ENCODE assay signal across 13 mouse cellular contexts in the genomic region with DNA sequence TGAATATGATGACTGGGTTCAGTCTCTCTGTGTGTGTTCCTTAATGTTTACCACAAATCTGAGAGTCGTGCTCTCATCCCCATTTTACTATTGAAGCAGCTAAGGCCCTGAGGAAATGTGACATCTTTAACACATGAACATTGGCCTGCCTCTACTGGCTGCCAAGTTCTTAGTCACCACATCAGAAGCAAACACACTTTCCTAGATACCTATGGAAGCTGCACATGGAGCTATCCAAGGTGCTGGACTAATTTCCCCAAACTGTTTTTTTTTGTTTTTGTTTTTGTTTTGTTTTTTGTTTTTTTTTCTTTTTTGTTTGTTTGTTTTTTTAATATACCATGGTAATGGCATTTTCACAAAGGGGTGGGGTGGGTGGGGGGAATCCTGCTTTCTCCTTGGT.
DNase-seq lines count a peak whose midpoint lies in the region; ATAC-seq and TF ChIP-seq lines count a peak whose summit lies in the region.
"Had no signal": no experiment of that assay in that cellular context is flagged by ENCODE, and none has a peak within 500 bp of the region (broad histone marks: within the 10 kb centered on the region; RNA-seq: fewer than 3 reads in every experiment).

No protein-coding gene starts in this region.

- 43% methylated on average over 1 of the region's 1 CpGs for WGBS in heart, postnatal 0 days

- no peaks in the 10 kb centered on the region for H3K36me3 ChIP-seq in heart, postnatal 0 days (replicated peaks; ENCODE audit: control insufficient read depth, insufficient read depth, low read length)
- H3K36me3 ChIP-seq: intestine, embryonic 15.5 days had no signal

- no peak for ATAC-seq in heart, postnatal 0 days (ENCODE audit: insufficient read depth, low read depth)
- ATAC-seq: intestine, embryonic 15.5 days had no signal

- no peaks in the 10 kb centered on the region for H3K27me3 ChIP-seq in heart, postnatal 0 days (ENCODE audit: control insufficient read depth, insufficient read depth, low read length)
- H3K27me3 ChIP-seq: intestine, embryonic 15.5 days had no signal

- H3K4me3 ChIP-seq in heart, postnatal 0 days (ENCODE audit: low read depth, low read length): no peak overlapping the region
- H3K4me3 ChIP-seq: intestine, embryonic 15.5 days; megakaryocyte, embryonic 14.5 days had no signal

- intact Hi-C loops in left cerebral cortex, postnatal 4 days (cut with DNase I): no loop called here

- H3K4me1 ChIP-seq in heart, postnatal 0 days (ENCODE audit: control insufficient read depth, insufficient read depth): peaks cover 14% of the 10 kb centered on the region

- peak; percentile 26 for DNase-seq in heart, postnatal 0 days (ENCODE audit: low spot score)
- DNase-seq in heart, adult 9 months (ENCODE audit: low spot score in 2 of 2): no peak
- DNase-seq in retina, postnatal 1 day: peak; percentile 27
- DNase-seq in retina, embryonic 14.5 days (ENCODE audit: low spot score): no peak
- peak; percentile 36 for DNase-seq in embryo, embryonic 11 days
- DNase-seq in left cerebral cortex, postnatal 4 days: no peak
- DNase-seq in frontal cortex, postnatal 14 days (ENCODE audit: low spot score in 2 of 2): no peak
- DNase-seq: adrenal gland, postnatal 10 days; cerebellum, adult 11 months; gastrocnemius, postnatal 10 days had no signal

- H3K9me3 ChIP-seq in heart, postnatal 0 days (replicated peaks; ENCODE audit: control insufficient read depth, low read length): no peaks in the 10 kb centered on the region
- H3K9me3 ChIP-seq: intestine, embryonic 15.5 days; megakaryocyte, embryonic 14.5 days had no signal

- no peak overlapping the region for H3K9ac ChIP-seq in heart, postnatal 0 days (replicated peaks; ENCODE audit: low read depth, low read length)
- H3K9ac ChIP-seq: intestine, embryonic 15.5 days had no signal

- H3K4me2 ChIP-seq in heart, postnatal 0 days (ENCODE audit: low read depth, low read length): no peak overlapping the region; the same call in 1 of the 2 replicates
- H3K4me2 ChIP-seq: intestine, embryonic 15.5 days had no signal

- no peak for TF ChIP-seq CTCF in heart, postnatal 0 days (IDR thresholded peaks at IDR 0.05; ENCODE audit: low read depth)

- TF ChIP-seq EP300 in heart, postnatal 0 days (IDR thresholded peaks at IDR 0.05; ENCODE audit: low read depth): no peak

- no peak overlapping the region for H3K27ac ChIP-seq in heart, postnatal 0 days (ENCODE audit: low read depth)
- H3K27ac ChIP-seq: intestine, embryonic 15.5 days; stomach, postnatal 0 days had no signal

Comparison
In these comparisons a context has a peak if more than half of its experiments do, and no peak if none do; other contexts are left out.
1. DNase-seq: peak in heart, postnatal 0 days (single experiment), retina, postnatal 1 day (single experiment) and embryo, embryonic 11 days (single experiment); none in heart, adult 9 months (0 of 2), retina, embryonic 14.5 days (single experiment), left cerebral cortex, postnatal 4 days (single experiment) and frontal cortex, postnatal 14 days (0 of 2).